Mouse (Mus musculus): ENCODE data around the gene Abi1. TPM values are rescaled to one million over a fixed set of nuclear protein-coding genes. Genes with fewer than 3 reads are reported as not detected.

Gene Abi1
- polyA plus RNA-seq (2012; ENCODE audit: insufficient read depth, insufficient read length, missing spikeins) = 244 and 268 TPM in 2 replicates

DNA sequence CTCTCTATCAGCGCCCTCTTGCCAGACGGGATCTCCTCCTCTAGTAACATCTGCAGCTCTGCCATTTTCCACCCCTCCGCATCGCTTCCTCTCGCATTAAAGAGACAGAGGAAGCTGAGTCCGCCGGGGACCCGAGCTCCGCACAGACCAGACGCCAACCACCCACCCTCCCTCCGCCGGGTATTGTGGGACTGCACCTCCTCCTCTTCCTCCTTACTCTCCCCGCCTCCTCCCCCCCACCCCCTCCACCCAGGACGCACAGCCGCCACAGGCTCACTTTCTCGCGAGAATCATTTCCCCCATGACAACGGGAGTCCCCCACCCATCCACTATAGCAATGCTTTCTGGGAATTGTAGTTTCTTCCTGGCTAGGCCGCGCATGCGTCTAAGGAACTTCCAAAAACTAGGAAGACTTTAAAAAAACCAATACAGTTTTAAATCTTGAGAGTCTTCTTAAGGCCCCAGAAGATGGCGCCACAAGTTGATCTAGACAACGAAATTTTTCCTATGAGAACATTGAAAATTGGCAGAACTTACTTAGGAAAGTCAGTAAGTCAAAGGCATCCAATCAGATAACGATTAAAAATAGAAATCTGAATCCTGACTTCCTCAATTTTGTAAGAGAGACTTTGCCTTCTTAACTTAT, at the start of gene Abi1:
Gene Abi1, minus strand, starts transcription at position 241 of the 646 bp plus-strand sequence.
- Histone ChIP-seq H3K4me3 (ENCODE audit: insufficient read depth, low read length) (peak within 1 kb of the TSS; percentile 96), H3K27ac (ENCODE audit: insufficient read depth, low read depth, low read length) (peak within 1 kb of the TSS; percentile 99), H3K4me1 (ENCODE audit: control insufficient read depth, insufficient read depth, low read length) (peaks cover 28% of the 10 kb centered on the region)
- TF ChIP-seq POLR2A (IDR thresholded peaks at IDR 0.05; ENCODE audit: borderline replicate concordance, low read depth, low read length) (peak; percentile 73), CTCF (IDR thresholded peaks at IDR 0.05; ENCODE audit: low read depth, low read length) (no peak)

DNA sequence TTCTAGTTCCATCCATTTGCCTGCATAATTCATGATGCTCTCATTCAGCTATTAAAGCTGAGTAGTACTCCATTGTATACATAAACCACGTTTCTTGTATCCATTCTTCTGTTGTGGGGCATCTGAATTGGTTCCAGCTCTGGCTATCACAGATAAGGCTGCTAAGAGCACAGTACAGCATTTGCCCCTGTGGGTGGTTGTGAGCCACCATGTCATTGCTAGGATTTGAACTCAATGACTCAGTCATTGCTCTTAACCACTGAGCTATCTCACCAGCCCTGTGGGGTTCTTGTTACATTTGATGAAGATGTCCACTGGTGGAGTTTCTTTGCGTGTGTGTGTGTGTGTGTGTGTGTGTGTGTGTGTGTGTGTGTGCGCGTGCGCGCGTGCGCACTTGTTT, 44.5 kb upstream of the Abi1 start:
- TF ChIP-seq POLR2A (IDR thresholded peaks at IDR 0.05; ENCODE audit: borderline replicate concordance, low read depth, low read length) = no peak
- TF ChIP-seq CTCF (IDR thresholded peaks at IDR 0.05; ENCODE audit: low read depth, low read length) = no peak
- no peak overlapping the region for H3K27ac ChIP-seq (ENCODE audit: insufficient read depth, low read depth, low read length)
- peaks cover 3% of the 10 kb centered on the region for H3K4me1 ChIP-seq (ENCODE audit: control insufficient read depth, insufficient read depth, low read length)
- H3K4me3 ChIP-seq (ENCODE audit: insufficient read depth, low read length) = no peak overlapping the region

DNA sequence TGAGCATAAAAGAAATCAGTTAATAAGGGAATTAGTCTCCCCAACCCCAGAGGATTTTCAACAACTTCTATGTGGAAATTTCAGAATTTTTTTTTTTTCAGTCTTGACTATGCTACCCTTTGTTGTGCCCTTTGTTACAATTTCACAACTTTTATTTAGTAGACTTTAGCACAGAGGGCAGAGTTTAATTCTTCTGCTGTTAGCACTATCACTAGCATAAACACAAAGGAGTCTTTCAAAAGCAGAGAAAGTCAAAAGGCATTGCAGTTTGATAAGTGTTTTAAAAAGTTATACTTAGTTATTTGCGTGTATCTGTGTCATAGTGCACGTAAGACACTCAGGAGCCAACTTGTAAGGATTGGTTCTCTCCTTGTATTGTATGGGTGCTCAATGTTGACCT, 38.5 kb upstream of the Abi1 start:
- Histone ChIP-seq H3K4me1 (ENCODE audit: control insufficient read depth, insufficient read depth, low read length) (0 out of 2 replicates have a peak, but pooled peaks cover 2% of the 10 kb centered on the region), H3K4me3 (ENCODE audit: insufficient read depth, low read length) (no peak overlapping the region), H3K27ac (ENCODE audit: insufficient read depth, low read depth, low read length) (no peak overlapping the region)
- no peak for TF ChIP-seq CTCF (IDR thresholded peaks at IDR 0.05; ENCODE audit: low read depth, low read length)
- no peak for TF ChIP-seq POLR2A (IDR thresholded peaks at IDR 0.05; ENCODE audit: borderline replicate concordance, low read depth, low read length)

DNA sequence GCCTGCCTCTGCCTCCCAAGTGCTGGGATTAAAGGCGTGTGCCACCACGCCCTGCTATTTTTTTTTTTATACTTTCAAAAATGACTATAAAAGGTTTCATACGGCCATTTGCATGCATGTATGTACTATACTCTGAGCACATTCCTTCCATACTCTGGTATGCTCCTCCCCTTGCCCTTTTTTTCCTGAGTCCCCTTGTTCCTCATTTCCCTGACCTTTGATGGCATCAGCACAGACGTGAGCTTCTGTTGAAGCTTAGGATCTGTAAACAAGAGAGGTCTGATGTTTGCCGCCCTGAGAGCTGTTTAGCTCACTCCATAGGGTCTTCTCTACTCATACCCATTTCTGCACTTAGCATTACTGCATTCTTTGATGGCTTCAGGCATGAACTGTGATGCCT, 37.7 kb upstream of the Abi1 start:
- TF ChIP-seq CTCF (IDR thresholded peaks at IDR 0.05; ENCODE audit: low read depth, low read length) = no peak
- TF ChIP-seq POLR2A (IDR thresholded peaks at IDR 0.05; ENCODE audit: borderline replicate concordance, low read depth, low read length) = no peak
- Histone ChIP-seq H3K27ac (ENCODE audit: insufficient read depth, low read depth, low read length) (no peak overlapping the region), H3K4me1 (ENCODE audit: control insufficient read depth, insufficient read depth, low read length) (0 out of 2 replicates have a peak, but pooled peaks cover 2% of the 10 kb centered on the region), H3K4me3 (ENCODE audit: insufficient read depth, low read length) (no peak overlapping the region)

DNA sequence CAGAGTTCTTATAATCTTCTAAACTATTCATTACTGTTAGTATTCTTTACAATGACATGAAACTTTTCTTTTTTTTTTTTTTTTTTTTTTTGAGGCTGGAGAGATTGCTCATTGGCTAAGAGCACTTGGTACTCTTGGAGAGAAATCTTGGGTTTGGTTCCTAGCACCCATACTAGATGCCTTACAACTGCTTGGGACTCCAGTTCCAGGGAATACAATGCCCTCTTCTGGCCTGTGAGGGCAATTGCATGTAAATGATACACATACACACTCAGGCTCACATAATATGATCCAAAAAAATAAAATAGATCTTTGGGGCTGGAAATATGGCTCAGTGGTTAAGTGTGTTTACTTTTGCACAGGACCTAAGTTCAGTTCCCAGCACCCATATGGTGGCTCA, 36.7 kb upstream of the Abi1 start:
- TF ChIP-seq POLR2A (IDR thresholded peaks at IDR 0.05; ENCODE audit: borderline replicate concordance, low read depth, low read length) = no peak
- Histone ChIP-seq H3K27ac (ENCODE audit: insufficient read depth, low read depth, low read length) (no peak overlapping the region), H3K4me1 (ENCODE audit: control insufficient read depth, insufficient read depth, low read length) (0 out of 2 replicates have a peak, but pooled peaks cover 2% of the 10 kb centered on the region), H3K4me3 (ENCODE audit: insufficient read depth, low read length) (no peak overlapping the region)

DNA sequence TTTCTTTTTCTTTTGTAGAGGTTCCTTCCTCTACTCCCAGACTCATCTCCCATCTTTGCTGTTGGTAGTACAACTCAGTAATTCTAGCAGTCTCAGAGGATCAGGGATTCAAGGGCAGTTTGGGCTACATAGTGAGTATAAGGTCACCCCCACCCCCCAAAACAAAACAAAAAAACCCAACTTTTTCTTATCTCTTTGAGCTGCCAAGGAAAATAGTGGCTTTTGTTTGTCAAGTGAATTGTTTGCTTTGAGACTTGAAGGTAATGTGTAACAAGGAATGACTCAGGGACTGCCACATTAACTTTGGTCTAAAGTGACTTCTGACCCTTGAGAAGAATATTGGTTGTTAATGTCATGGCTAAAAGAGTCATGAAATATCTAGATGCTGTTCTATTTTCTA, 35.8 kb upstream of the Abi1 start:
- Histone ChIP-seq H3K4me1 (ENCODE audit: control insufficient read depth, insufficient read depth, low read length) (peaks cover 4% of the 10 kb centered on the region; the same call in 1 of the 2 replicates), H3K4me3 (ENCODE audit: insufficient read depth, low read length) (no peak overlapping the region), H3K27ac (ENCODE audit: insufficient read depth, low read depth, low read length) (no peak overlapping the region)
- TF ChIP-seq CTCF (IDR thresholded peaks at IDR 0.05; ENCODE audit: low read depth, low read length) (no peak), POLR2A (IDR thresholded peaks at IDR 0.05; ENCODE audit: borderline replicate concordance, low read depth, low read length) (no peak)

DNA sequence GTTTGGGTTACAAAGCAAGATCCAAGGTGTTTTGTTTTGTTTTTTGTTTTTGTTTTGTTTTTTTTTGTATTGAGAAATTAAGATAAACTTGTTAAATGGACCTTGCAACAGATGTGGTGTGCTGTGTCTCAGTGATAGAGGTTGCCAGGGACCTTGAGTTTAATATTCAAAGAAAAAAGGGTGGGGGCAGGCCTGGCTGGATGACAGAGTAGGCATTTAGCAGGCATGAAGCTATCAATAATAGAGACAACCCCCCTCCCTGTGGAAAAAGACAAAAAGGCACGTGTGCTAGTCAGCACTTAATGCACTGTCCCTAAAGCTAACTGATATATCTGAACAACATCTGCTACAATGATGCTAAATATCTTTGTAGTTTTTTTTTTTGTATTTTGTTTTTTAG, 31.4 kb upstream of the Abi1 start:
- no peak for TF ChIP-seq POLR2A (IDR thresholded peaks at IDR 0.05; ENCODE audit: borderline replicate concordance, low read depth, low read length)
- no peak for TF ChIP-seq CTCF (IDR thresholded peaks at IDR 0.05; ENCODE audit: low read depth, low read length)

DNA sequence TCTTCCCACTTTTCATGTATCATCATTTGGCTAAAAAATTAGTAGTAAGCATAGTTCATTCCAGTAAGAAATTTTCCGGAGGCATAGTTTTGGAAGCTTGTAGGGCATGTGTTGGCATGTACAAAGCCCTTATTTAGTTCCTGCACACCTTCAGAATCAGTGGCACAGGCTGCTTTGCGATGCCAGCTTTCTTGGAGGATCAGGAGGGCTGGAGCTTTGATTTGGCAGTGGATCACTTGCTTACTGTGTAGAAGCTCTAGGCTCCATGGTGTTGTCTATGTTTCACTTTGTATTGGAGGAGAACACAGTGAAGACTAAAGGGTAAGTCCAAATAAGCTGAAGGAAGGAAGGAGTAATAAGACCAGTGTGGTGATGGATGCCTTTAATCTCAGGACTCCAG, 30.4 kb upstream of the Abi1 start:
- Histone ChIP-seq H3K4me1 (ENCODE audit: control insufficient read depth, insufficient read depth, low read length) (peaks cover 7% of the 10 kb centered on the region), H3K27ac (ENCODE audit: insufficient read depth, low read depth, low read length) (no peak overlapping the region), H3K4me3 (ENCODE audit: insufficient read depth, low read length) (no peak overlapping the region; the same call in 1 of the 2 replicates)
- TF ChIP-seq POLR2A (IDR thresholded peaks at IDR 0.05; ENCODE audit: borderline replicate concordance, low read depth, low read length) = no peak
- no peak for TF ChIP-seq CTCF (IDR thresholded peaks at IDR 0.05; ENCODE audit: low read depth, low read length)

More for the DNA sequence above, 31.4 kb upstream of the Abi1 start:
- Histone ChIP-seq H3K4me1 (ENCODE audit: control insufficient read depth, insufficient read depth, low read length) (peaks cover 7% of the 10 kb centered on the region), H3K4me3 (ENCODE audit: insufficient read depth, low read length) (no peak overlapping the region), H3K27ac (ENCODE audit: insufficient read depth, low read depth, low read length) (no peak overlapping the region)

DNA sequence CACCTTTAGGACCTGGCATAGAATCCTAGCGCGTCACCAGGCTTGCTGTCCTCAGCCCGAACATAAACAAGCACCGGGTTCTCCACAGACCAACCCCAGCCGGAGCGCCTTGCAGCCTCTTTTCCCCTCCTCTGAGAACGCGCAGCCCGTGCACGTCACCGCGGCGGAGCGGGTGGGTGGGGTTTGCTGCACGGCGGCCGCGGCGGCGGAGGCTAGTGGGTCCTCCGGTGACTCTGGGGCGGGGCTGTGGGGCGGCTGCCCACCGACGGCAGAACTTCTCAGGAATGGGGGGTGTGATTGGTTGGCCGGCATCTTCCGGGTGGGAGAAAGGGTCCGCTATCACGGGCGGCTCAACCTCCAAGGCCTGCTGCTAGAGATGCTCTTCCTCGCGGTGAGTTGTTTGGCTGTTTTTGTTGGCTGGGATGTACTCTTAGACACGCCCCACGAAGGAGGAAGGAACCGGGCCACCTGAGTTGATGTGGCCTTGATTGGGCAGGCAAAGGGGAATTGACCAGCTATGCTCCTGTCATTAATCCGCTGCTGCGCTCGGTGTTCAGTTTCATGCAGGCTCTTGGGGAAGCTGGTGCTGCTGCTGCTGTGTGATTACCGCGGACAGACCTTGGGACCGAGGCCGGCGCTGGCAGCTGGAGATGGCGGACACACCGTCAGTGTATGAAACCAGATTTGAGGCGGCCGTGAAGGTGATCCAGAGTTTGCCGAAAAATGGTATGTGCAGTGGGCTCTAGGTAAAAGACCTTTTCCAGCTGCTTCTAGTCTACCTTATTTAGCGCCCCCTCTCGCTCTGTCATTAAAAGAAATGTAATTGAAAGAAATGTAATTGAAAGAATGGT, 29.1 kb upstream of the Abi1 start:
- Histone ChIP-seq H3K27ac (ENCODE audit: insufficient read depth, low read depth, low read length) (peak overlapping the region; percentile 86), H3K4me3 (ENCODE audit: insufficient read depth, low read length) (peak overlapping the region; percentile 95), H3K4me1 (ENCODE audit: control insufficient read depth, insufficient read depth, low read length) (peaks cover 7% of the 10 kb centered on the region)
- TF ChIP-seq CTCF (IDR thresholded peaks at IDR 0.05; ENCODE audit: low read depth, low read length) (peak; percentile 28; the same call in 1 of the 2 replicates), POLR2A (IDR thresholded peaks at IDR 0.05; ENCODE audit: borderline replicate concordance, low read depth, low read length) (peak; percentile 88; the same call in 1 of the 2 replicates)

DNA sequence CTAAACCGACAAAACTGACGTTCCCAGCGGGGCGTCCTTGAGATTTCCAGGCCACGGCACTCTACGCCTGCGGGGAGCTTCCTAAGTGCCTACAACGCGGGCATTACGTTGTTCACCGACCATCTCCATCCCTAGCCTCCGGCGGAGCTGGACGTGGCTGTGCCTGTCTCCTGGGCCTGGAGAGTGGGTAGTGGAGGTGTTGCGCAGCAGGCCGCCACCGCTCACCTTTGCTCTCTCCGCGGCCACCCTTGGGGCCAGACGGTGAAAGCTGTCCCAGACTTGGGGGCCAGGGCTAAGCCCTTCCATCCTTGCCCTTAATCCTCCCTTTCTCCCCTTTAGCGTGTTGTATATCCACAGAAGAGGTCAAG, 28.3 kb upstream of the Abi1 start:
- H3K4me1 ChIP-seq (ENCODE audit: control insufficient read depth, insufficient read depth, low read length) = peaks cover 7% of the 10 kb centered on the region

More for the DNA sequence above, 28.3 kb upstream of the Abi1 start:
- H3K27ac ChIP-seq (ENCODE audit: insufficient read depth, low read depth, low read length) = peak overlapping the region; percentile 86
- H3K4me3 ChIP-seq (ENCODE audit: insufficient read depth, low read length) = peak overlapping the region; percentile 95
- no peak for TF ChIP-seq POLR2A (IDR thresholded peaks at IDR 0.05; ENCODE audit: borderline replicate concordance, low read depth, low read length)
- no peak for TF ChIP-seq CTCF (IDR thresholded peaks at IDR 0.05; ENCODE audit: low read depth, low read length)
